Mouse (Mus musculus): ENCODE results near the gene Gstt2.

The Gstt2 gene

DNA sequence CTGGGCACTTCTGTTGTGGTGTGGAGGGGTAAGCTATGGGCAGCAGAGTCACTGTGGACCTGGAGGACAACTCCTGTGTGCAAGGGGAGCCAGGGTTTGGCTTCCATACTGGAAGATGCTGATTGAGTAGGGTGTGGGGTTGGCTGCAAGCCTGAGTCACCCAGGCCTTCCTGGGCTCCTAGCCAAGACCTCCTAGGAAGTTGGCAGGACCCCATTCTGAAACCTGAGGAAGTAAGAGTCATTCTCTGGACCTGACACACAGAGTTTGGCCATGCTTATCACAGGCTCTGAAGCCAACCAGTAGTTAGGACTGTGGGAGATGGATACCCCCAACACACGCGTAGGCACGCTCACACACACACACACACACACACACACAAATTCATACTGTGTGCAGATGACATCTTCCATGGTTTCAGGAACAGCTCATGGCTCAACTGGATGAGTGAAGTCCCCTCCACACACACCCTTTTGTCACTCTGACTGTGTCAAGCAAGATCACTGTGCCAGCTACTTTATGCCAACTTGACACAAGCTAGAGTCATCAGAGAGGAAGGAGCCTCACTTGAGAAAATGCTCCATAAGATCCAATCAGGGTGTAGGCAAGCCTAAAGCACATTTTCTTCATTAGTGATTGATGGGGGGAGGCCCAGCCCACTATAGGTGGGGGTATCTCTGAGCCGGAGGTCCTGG lies 9.4 kb downstream of the Gstt2 start:
- in situ Hi-C loops (cut with MboI) = no loop called here

DNA sequence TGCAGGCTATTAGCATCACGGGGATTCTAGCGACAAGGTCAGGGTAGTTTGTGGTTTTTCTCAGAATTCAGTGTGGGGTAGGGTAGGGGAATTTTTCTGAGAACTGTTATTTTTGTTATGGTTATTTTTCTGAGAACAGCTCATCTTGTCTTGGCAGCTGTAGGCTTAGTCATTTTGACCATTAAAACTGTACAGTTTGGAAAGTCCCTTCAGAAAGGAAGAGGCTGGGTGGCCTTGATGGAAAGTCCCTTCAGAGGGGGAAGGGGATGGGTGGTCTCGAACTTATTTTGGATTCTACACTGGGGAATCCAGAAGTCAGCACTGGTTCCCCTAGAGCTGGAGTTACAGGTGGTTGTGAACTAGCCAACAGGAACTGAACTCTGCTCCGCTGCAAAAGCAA lies 12.7 kb downstream of the Gstt2 start:
- in situ Hi-C loops (cut with MboI) = no loop called here

DNA sequence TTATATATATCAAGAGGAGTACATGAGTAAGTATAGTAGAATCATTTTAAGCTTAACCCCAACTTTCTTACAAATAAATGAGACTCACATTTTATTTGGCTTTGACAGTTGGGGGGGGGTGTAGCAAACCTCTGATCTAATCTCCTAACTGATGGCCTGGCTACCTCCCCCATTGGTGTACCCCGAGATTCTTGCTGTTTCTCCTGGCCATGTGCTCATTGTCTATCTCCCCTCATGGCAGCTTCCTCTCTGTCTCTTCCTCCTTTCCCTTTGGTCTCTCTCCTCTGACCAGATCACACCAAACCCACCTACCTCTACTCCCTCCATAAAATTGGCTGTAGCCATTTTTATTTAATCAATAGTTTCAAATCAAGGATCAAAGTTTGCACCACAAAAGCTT lies 13.4 kb downstream of the Gstt2 start:
- in situ Hi-C loops (cut with MboI) = no loop called here

DNA sequence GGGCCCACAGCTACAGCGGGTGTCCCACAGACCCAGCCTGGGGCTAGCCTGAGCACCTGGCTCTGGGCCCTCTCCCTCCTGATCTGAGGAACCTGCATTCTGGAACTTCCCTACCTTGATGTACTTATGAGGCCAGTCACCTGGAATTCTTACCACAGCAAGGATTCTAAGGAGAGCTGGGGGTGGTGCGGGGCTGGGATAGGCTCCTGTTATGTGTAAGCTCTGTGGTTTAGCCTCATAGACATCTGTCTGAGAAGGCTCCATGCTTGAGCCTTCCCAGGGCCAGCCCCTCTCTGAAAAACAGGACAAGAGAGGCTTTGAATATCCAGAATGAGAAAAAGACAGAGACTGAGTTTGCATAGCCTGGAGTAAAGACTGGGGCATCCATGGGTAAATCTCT lies 14.8 kb downstream of the Gstt2 start, which contains the start of gene Gstt4:
TSS of gene Gstt4 (minus strand) at position 101 of the 400 bp plus-strand sequence.
- in situ Hi-C loops (cut with MboI) = no loop called here

DNA sequence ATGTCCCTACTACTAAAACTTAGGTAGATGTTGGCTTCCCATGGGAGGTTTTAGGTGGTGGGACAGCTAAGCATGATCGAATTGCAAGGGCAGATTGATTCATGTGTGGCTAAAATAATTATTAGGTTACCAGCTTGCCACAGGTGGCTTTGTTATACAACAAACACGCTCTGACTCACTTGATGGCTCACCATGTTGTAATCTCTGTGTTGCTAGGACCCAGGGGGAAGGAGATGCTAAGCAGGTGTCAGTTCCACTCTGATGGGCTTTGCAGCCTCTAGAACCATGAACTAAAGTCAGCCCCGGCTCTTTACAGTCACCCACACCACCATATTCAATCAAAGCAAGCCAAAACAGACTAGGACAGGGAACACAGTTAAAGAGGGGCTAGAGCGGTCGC lies 17.3 kb downstream of the Gstt2 start:
- in situ Hi-C loops (cut with MboI) = no loop called here

DNA sequence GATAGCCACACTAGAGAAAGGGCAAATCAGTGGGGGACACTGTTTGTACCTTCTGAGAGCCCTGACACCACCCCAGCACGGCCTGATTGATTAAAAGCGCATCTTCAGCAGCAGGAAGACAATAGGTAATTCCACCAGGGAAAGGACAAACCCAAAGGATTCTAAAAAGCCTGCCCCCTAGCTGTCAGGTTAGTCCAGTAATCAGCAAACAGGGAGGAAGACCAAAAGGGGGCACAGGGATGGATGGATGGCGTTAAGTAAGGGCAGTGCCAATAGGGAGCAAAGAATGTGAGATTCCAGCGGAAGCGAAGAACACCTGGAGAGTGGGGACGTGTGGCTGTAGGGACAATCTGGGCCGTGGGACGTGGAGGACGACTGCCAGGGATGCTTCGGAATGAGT lies 18.6 kb downstream of the Gstt2 start:
- in situ Hi-C loops (cut with MboI) = no loop called here

DNA sequence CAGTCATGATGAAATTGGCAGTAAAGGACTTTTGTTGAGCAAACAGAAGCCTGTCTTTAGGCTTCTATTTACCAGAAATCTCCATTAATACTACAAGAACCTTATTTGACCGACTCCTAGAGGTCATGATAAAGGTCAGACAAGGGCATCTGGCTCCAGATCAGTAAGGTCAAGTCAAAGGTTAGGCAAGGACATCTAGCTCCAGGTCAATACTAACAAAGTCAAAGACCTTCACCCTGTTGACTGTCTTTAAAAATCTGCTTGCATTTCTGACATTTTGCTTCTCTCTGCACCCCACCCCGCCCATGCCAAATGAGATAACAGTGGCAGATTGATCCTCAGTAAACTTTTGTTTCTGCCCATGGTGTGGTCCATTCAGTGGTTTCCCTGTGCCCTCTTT lies 33.0 kb downstream of the Gstt2 start:
- in situ Hi-C loops (cut with MboI) = no loop called here

DNA sequence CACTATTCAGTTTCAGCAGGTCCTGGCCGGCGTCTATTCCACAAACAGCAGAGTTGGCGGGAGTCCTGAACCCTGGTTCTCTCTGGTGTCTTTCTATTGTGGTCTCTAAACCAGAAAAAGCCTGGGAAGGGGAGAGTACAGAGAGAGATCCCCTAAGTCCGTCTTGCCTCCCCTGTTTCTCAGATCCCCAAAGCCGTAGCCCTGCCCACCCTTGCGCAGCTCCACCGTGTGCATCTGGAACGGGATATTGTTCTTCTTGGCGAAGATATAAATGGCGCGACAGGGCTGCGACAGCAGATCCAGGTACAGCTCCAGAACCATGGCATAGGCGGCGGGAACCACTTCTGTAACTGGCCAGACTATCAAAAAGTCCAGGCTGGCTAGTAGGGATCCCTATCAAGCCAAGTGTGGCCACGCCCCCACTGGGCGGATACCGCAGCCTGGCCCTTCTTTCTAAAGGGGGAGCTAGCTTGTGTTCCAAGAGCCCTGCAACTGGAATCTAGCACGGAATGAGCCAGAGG lies 39.0 kb downstream of the Gstt2 start, which contains the start of gene Gstt1:
TSS of gene Gstt1 (minus strand) at position 409 of the 521 bp plus-strand sequence.
- in situ Hi-C loops (cut with MboI) = no loop called here

DNA sequence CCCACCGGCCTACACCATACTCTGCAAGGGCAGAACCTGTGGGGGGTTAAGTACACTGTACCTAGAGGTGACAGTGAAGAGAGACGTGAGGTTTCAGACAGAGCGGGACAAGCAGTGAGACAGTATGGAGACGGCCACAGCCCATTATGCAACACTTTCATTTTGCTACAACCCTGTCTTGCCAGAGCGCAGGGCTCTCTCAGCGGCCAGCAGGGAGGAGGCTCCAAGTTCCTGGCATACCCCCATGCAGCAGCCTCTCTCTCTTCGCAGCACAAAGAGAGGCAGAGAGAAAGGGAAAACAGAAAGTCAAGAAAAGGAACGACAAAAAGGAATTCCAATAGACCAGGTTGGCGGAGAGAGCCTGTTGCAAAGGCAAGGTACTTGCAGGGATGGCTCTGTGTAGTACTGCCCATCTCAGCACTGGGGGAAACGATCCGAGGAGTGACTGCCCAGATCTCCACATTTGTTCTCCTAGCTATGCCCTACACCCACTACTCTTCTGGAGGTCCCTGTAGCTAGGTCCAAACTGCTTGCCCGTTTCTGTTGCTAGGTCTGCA lies 39.5 kb downstream of the Gstt2 start:
- in situ Hi-C loops (cut with MboI) = no loop called here

DNA sequence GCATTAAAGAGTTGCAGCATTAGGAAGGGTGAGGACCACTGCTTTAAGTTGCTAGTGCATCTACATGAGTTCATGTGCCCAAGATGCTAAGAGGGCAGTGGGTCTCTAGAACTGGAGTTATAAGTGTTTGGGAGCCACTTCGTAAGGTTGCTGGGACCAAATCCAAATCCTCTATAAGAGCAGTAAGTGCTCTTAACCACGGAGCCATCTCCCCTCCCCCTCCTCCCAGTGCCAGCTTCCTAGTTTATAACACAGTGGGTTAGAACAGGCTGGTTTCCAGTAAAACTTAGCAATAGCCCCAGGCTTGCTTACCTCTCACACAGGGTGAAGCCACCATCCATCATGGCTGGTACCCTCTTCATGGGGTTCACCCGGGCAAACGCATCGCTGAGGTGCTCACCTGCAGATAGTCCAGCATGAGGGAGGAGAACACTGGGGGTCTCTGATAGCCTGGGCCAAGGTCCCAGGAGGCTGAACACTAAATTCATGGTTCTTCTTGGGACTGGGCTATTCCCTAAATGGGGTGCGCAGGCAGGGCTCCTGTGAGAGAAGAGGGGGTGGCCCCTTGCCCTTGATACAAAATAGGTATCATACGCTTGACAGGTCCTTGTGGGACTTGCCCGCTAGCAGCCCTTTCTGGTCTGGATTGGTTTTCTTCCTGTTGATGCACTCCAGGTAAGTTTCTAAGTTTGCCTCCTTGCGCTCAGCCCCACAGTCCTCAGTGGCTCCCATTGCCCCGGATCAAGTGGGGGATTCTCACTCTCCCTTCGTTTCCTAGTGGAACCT lies 40.3 kb downstream of the Gstt2 start:
- in situ Hi-C loops (cut with MboI) = no loop called here

DNA sequence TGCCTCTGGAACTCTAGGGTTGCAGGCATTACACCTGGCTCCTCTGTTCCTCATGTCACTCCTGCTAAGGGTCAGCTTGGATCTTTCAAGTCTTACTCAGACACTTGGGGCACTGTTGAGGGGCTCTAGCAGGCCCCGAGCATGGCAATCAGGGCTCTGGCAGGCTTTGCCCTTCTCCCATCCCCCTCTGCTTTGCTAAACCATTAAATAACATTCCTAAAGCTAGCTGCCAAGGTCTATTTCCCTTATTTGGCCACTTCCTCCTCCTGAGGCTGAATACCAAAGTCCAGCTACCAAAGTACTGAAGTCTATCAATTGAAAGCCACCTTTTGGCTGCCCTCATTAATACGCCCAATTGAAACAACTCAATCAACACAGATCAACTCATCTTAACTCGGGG lies 42.3 kb downstream of the Gstt2 start:
- in situ Hi-C loops (cut with MboI) = no loop called here

DNA sequence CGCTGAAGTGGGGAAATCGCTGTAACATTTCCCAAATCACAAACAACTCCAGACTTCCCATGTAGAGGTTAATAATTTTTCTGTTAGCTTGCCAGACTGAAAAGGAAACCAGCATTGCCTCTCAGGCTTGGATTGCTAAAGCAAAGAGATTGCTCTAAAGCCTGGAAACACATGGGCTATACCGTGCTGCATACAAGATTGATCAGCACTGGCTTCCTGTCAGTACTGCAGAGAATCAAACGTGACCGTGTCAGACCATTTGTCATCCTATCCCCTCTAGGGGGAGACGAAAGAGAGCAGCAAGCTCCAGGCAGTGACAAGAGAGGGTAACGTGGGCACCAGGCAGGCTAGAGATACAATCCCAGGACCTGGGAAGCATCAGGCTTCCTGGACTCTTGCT lies 46.5 kb downstream of the Gstt2 start:
- in situ Hi-C loops (cut with MboI) = no loop called here

DNA sequence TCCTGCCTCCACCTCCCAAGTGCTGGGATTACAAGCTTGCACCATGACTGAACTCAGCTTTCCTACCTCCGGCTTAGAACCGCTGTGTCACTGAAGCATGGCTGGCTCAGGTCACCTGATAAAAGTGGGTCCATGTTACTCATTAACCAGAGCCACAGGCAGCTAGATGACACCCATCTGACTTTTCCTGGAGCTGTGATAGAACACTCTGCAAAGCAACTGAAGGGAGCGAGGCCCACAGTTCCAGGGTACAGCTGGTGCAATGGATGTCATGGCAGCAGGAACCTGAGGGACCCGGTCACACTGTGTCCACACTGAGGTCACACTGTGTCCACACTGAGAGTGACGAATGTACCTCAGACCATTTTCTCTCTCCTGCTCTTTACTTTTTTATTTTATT lies 47.4 kb downstream of the Gstt2 start:
- in situ Hi-C loops (cut with MboI) = no loop called here

DNA sequence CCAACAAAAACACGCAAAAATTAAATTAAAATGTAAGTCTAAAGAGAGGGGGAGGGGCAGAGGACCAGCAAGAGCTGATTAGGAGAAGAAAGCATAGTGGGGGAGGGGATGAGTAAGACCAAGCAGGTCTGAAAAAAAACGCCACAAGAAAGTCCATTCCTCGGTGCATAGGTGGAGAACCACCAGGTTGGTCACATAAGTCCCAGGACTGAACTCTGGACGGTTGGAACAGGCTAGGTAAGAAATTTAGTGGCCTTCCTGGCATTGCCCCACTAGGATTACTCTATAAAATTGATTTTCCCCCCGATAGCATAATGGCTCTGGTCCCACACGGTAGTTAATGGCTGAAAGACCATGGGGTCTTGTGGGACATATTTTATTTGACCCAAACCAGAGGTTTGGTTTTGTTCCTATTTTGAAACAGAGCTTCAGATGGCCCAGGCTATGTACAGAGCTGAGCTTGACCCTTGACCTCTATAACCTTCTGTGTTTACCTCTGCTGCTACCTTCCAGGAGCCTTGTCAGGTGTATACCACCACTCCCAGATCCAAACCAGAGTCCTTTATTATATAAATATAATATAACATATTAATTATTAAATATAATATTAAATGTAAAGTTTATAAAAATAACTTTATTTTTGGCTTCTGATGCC lies 48.0 kb downstream of the Gstt2 start:
- in situ Hi-C loops (cut with MboI) = no loop called here

DNA sequence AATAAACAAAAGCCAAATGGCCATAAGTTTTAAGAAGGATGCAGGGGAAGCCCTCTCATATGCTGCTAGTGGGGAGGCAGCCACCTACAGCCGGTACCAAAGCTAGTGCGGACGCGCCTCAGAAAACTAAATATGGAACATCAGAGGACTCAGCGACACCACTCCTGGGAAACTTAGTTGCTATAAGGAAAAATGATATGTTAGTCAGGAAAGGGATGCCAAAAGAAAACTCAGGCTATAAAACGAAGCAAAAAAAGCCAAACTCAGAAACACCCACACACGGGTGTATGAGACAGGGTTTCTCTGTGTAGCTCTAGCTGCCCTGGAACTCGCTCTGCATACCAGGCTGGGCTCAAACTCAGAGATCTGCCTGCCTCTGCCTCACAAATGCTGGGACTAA lies 48.9 kb downstream of the Gstt2 start:
- in situ Hi-C loops (cut with MboI) = no loop called here

DNA sequence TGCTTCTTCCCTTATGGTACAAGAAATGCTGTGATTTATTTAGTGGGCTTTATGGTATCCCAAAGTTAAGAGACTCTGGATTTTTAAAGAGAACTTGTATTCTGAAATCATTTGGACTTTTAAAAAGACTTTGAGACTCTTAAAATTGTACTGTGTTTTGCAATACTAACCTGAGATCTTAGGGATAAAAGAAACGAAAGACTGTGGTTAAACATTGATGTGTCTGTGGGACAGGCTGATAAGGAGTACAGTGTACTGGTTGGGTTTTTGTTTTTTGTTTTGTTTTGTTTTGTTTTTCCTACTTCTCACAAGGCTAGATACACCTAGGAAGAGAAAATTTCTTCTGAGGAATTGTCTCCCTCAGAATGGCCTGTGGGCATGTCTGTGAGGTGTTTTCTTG lies 51.8 kb downstream of the Gstt2 start:
- in situ Hi-C loops (cut with MboI) = no loop called here

Data from mature B cell (primary cell).